In the genomic region with DNA sequence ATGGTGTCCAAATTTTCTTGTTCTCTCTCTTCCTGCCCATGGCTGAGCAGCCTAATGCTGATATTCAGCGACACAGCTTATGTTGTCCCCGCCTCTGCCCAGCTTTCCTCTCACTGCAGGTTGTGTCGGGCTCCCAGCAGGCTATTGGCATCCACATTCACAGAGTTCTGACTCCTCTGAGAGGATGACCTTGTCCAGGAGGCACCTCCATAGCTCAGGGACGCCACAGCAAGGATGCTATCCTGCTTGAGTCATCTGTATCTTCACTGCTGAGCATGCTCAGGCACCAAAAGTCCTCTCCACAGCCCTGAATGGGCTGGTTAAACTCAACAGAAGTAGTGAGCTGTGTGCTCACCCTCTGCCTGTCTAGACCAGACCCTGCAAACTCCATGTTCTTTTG, we compare ENCODE assay signal across 28 mouse cellular contexts. TPM values are rescaled to one million over a fixed set of nuclear protein-coding genes. Genes with fewer than 3 reads are reported as not detected.
A peak's percentile ranks its signal among the peaks of the same experiment; 100 is the strongest.
DNase-seq lines count a peak whose midpoint lies in the region; ATAC-seq and TF ChIP-seq lines count a peak whose summit lies in the region.
"Had no signal": no experiment of that assay in that cellular context is flagged by ENCODE, and none has a peak within 500 bp of the region (broad histone marks: within the 10 kb centered on the region; RNA-seq: fewer than 3 reads in every experiment).

No protein-coding gene starts in this region.

- no peak for TF ChIP-seq POLR2A in lung, adult 2 months (IDR thresholded peaks at IDR 0.05; ENCODE audit: borderline replicate concordance, extremely low read depth, low read depth, low read length)

- no peaks in the 10 kb centered on the region for H3K27me3 ChIP-seq in forebrain, embryonic 11.5 days (ENCODE audit: control insufficient read depth, insufficient read depth, low read length)
- H3K27me3 ChIP-seq in forebrain, embryonic 10.5 days (ENCODE audit: poor library complexity, severe bottlenecking), result no peaks in the 10 kb centered on the region
- H3K27me3 ChIP-seq in lung, embryonic 16.5 days (ENCODE audit: control insufficient read depth, insufficient read depth, low read depth, low read length), result no peaks in the 10 kb centered on the region
- H3K27me3 ChIP-seq: embryonic facial prominence, embryonic 13.5 days; embryonic facial prominence, embryonic 15.5 days; forebrain, embryonic 12.5 days had no signal

- H3K4me3 ChIP-seq in forebrain, embryonic 11.5 days (ENCODE audit: low read depth, low read length), result no peak overlapping the region
- no peak overlapping the region for H3K4me3 ChIP-seq in forebrain, embryonic 10.5 days
- no peak overlapping the region for H3K4me3 ChIP-seq in lung, embryonic 16.5 days (ENCODE audit: low read length)
- H3K4me3 ChIP-seq in lung, adult 2 months (replicated peaks; ENCODE audit: extremely low read depth, low read depth, low read length), result no peak overlapping the region
- H3K4me3 ChIP-seq: embryonic facial prominence, embryonic 13.5 days; embryonic facial prominence, embryonic 15.5 days; erythroblast, embryonic 14.5 days; forebrain, embryonic 12.5 days; gastrocnemius, adult 2 months had no signal

- no peak overlapping the region for H3K4me2 ChIP-seq in forebrain, embryonic 11.5 days (ENCODE audit: low read depth, low read length, severe bottlenecking)
- no peak overlapping the region for H3K4me2 ChIP-seq in lung, embryonic 16.5 days (ENCODE audit: low read depth, low read length)
- H3K4me2 ChIP-seq: embryonic facial prominence, embryonic 13.5 days; embryonic facial prominence, embryonic 15.5 days; forebrain, embryonic 12.5 days had no signal

- no peaks in the 10 kb centered on the region for H3K9me3 ChIP-seq in forebrain, embryonic 11.5 days (ENCODE audit: control insufficient read depth, low read length)
- no peaks in the 10 kb centered on the region for H3K9me3 ChIP-seq in forebrain, embryonic 10.5 days
- no peaks in the 10 kb centered on the region for H3K9me3 ChIP-seq in lung, embryonic 16.5 days (ENCODE audit: control insufficient read depth, low read length)
- H3K9me3 ChIP-seq: embryonic facial prominence, embryonic 13.5 days; embryonic facial prominence, embryonic 15.5 days; forebrain, embryonic 12.5 days had no signal

- no peak overlapping the region for H3K9ac ChIP-seq in forebrain, embryonic 11.5 days (ENCODE audit: low read length)
- H3K9ac ChIP-seq in lung, embryonic 16.5 days (ENCODE audit: low read length), result no peak overlapping the region
- H3K9ac ChIP-seq: embryonic facial prominence, embryonic 13.5 days; embryonic facial prominence, embryonic 15.5 days; forebrain, embryonic 12.5 days had no signal

- H3K27ac ChIP-seq in forebrain, embryonic 11.5 days (ENCODE audit: low read depth, low read length), result no peak overlapping the region
- no peak overlapping the region for H3K27ac ChIP-seq in forebrain, embryonic 10.5 days
- peak overlapping the region; percentile 25; the same call in 1 of the 2 replicates for H3K27ac ChIP-seq in lung, embryonic 16.5 days (ENCODE audit: low read length)
- H3K27ac ChIP-seq: embryonic facial prominence, embryonic 13.5 days; embryonic facial prominence, embryonic 15.5 days; forebrain, embryonic 12.5 days; gastrocnemius, adult 2 months had no signal

- 66% methylated on average over 4 of the region's 4 CpGs for WGBS in forebrain, embryonic 11.5 days
- WGBS in forebrain, embryonic 10.5 days, result 69% methylated on average over 4 of the region's 4 CpGs
- 41% methylated on average over 4 of the region's 4 CpGs for WGBS in lung, embryonic 16.5 days
- WGBS in lung, adult 2 months, result 62% methylated on average over 4 of the region's 4 CpGs

- no peak for TF ChIP-seq CTCF in lung, adult 2 months (IDR thresholded peaks at IDR 0.05; ENCODE audit: insufficient read depth, low read length)

- no peaks in the 10 kb centered on the region for H3K4me1 ChIP-seq in forebrain, embryonic 11.5 days (replicated peaks; ENCODE audit: control insufficient read depth, insufficient read depth, low read length)
- H3K4me1 ChIP-seq in forebrain, embryonic 10.5 days, result 0 out of 2 replicates have a peak, but pooled peaks cover 4% of the 10 kb centered on the region
- H3K4me1 ChIP-seq in lung, embryonic 16.5 days (replicated peaks; ENCODE audit: control insufficient read depth, insufficient read depth, low read length), result peaks cover 13% of the 10 kb centered on the region
- no peaks in the 10 kb centered on the region for H3K4me1 ChIP-seq in lung, adult 2 months (ENCODE audit: control insufficient read depth, insufficient read depth, low read length)
- H3K4me1 ChIP-seq: forebrain, embryonic 12.5 days had no signal

- no peaks in the 10 kb centered on the region for H3K36me3 ChIP-seq in forebrain, embryonic 11.5 days (ENCODE audit: control insufficient read depth, insufficient read depth, low read length)
- no peaks in the 10 kb centered on the region for H3K36me3 ChIP-seq in forebrain, embryonic 10.5 days (replicated peaks)
- H3K36me3 ChIP-seq in lung, embryonic 16.5 days (ENCODE audit: control insufficient read depth, insufficient read depth, low read length), result no peaks in the 10 kb centered on the region
- H3K36me3 ChIP-seq: embryonic facial prominence, embryonic 13.5 days; embryonic facial prominence, embryonic 15.5 days; forebrain, embryonic 12.5 days had no signal

- no peak for ATAC-seq in forebrain, embryonic 11.5 days (replicated peaks; ENCODE audit: low FRiP score)
- ATAC-seq in lung, embryonic 16.5 days (ENCODE audit: low read depth), result 0 out of 2 replicates have a peak, but pooled peaks have one; percentile 21
- ATAC-seq: forebrain, embryonic 14.5 days; forebrain, embryonic 16.5 days had no signal

- DNase-seq in adrenal gland, adult 2 months, result peak; percentile 52
- DNase-seq in adrenal gland, postnatal 4 days (ENCODE audit: low spot score in 2 of 2), result no peak
- DNase-seq in adrenal gland, postnatal 14 days, result peak; percentile 21
- no peak for DNase-seq in adrenal gland, adult 18-20 months (ENCODE audit: low spot score in 2 of 2)
- DNase-seq in forebrain, embryonic 11.5 days (ENCODE audit: low spot score), result peak; percentile 37
- DNase-seq in forebrain, embryonic 10.5 days (ENCODE audit: extremely low spot score, low spot score), result no peak
- DNase-seq in lung, adult 2 months, result no peak
- DNase-seq: cerebellum, adult 11 months; cerebellum, adult 18-20 months; cerebellum, adult 8-10 months; cerebellum, adult 9-11 months; cerebellum, postnatal 25 days; embryo, embryonic 11 days; gastrocnemius, adult 2 months had no signal

RNA-seq across cellular contexts. Expression of a gene that starts 18.8 kb away (rescaled TPM):
- under 1 TPM; 0.17 TPM for total RNA-seq in adrenal gland, adult 2 months (2021)
- polyA plus RNA-seq in adrenal gland, adult 2 months (2012; rRNA removed), result 0.07 and 0.19 TPM in 2 replicates
- total RNA-seq in adrenal gland, postnatal 4 days (2021), result not detected
- not detected in 2 replicates for total RNA-seq in adrenal gland, postnatal 14 days (2021)
- total RNA-seq in adrenal gland, adult 18-20 months (2021), result under 1 TPM in 1 of 2 experiments, not detected in 1; 0.29 TPM
- 0.16 TPM in 1 of 2 replicates, not detected in the other for polyA plus RNA-seq in forebrain, embryonic 11.5 days (2014; fragmentation: Nextera tagmentation; extraction: Ambion mirVana)
- polyA plus RNA-seq in forebrain, embryonic 10.5 days (2016; fragmentation: Nextera tagmentation; extraction: Ambion mirVana), result not detected in 2 replicates
- 0.11 and 0.36 TPM in 2 replicates for polyA plus RNA-seq in lung, embryonic 16.5 days (2015; fragmentation: Nextera tagmentation; extraction: Ambion mirVana)
- polyA plus RNA-seq in lung, adult 2 months (2012; rRNA removed), result not detected in 2 replicates
- total RNA-seq: common myeloid progenitor, adult 5-6 weeks; gastrocnemius, adult 2 months; MEL had no signal
- polyA plus RNA-seq: brain, embryonic 14.5 days; C2C12; embryonic facial prominence, embryonic 11.5 days; embryonic facial prominence, embryonic 13.5 days; erythroblast, embryonic 14.5 days; forebrain, embryonic 12.5 days; forebrain, embryonic 14.5 days; forebrain, embryonic 16.5 days; frontal cortex, adult 2 months had no signal

RNA-seq across cellular contexts. Expression of a gene that starts 29.2 kb away (rescaled TPM):
- 1 to 10 TPM; 4.4 to 4.5 TPM for total RNA-seq in adrenal gland, adult 2 months (2021)
- 0.73 and 1.2 TPM in 2 replicates for polyA plus RNA-seq in adrenal gland, adult 2 months (2012; rRNA removed)
- 1 to 10 TPM in 1 of 2 experiments, under 1 TPM in 1; 0.73 to 1.2 TPM for total RNA-seq in adrenal gland, postnatal 4 days (2021)
- total RNA-seq in adrenal gland, postnatal 14 days (2021), result 1.4 and 2.0 TPM in 2 replicates
- 1 to 10 TPM; 2.2 to 2.3 TPM for total RNA-seq in adrenal gland, adult 18-20 months (2021)
- not detected in 2 replicates for polyA plus RNA-seq in forebrain, embryonic 11.5 days (2014; fragmentation: Nextera tagmentation; extraction: Ambion mirVana)
- 0.37 and 0.62 TPM in 2 replicates for polyA plus RNA-seq in forebrain, embryonic 10.5 days (2016; fragmentation: Nextera tagmentation; extraction: Ambion mirVana)
- polyA plus RNA-seq in lung, embryonic 16.5 days (2015; fragmentation: Nextera tagmentation; extraction: Ambion mirVana), result 0.82 and 1.6 TPM in 2 replicates
- polyA plus RNA-seq in lung, adult 2 months (2012; rRNA removed), result 2.0 and 2.4 TPM in 2 replicates
- total RNA-seq: ES-E14, MEL had no signal
- polyA plus RNA-seq: erythroblast, embryonic 14.5 days had no signal

RNA-seq across cellular contexts. Expression of a gene that starts 41.6 kb away (rescaled TPM):
- 10 to 100 TPM; 14.0 to 17.1 TPM for total RNA-seq in adrenal gland, adult 2 months (2021)
- 7.1 and 7.9 TPM in 2 replicates for polyA plus RNA-seq in adrenal gland, adult 2 months (2012; rRNA removed)
- total RNA-seq in adrenal gland, postnatal 4 days (2021), result 10 to 100 TPM; 35.3 to 40.6 TPM
- total RNA-seq in adrenal gland, postnatal 14 days (2021), result 18.0 and 18.2 TPM in 2 replicates
- total RNA-seq in adrenal gland, adult 18-20 months (2021), result 10 to 100 TPM in 1 of 2 experiments, 1 to 10 TPM in 1; 9.7 to 12.9 TPM
- 2.8 and 3.2 TPM in 2 replicates for polyA plus RNA-seq in forebrain, embryonic 11.5 days (2014; fragmentation: Nextera tagmentation; extraction: Ambion mirVana)
- polyA plus RNA-seq in forebrain, embryonic 10.5 days (2016; fragmentation: Nextera tagmentation; extraction: Ambion mirVana), result 1.5 and 2.1 TPM in 2 replicates
- 67.3 and 72.1 TPM in 2 replicates for polyA plus RNA-seq in lung, embryonic 16.5 days (2015; fragmentation: Nextera tagmentation; extraction: Ambion mirVana)
- 11.2 and 12.1 TPM in 2 replicates for polyA plus RNA-seq in lung, adult 2 months (2012; rRNA removed)
- total RNA-seq: common myeloid progenitor, adult 5-6 weeks; MEL had no signal
- polyA plus RNA-seq: C2C12; erythroblast, embryonic 14.5 days had no signal

Comparison
In these comparisons a context has a peak if more than half of its experiments do, and no peak if none do; other contexts are left out.
1. DNase-seq: peak in adrenal gland, adult 2 months (single experiment), adrenal gland, postnatal 14 days (single experiment) and forebrain, embryonic 11.5 days (single experiment); none in adrenal gland, postnatal 4 days (0 of 2), adrenal gland, adult 18-20 months (0 of 2), forebrain, embryonic 10.5 days (single experiment) and lung, adult 2 months (single experiment).